Comparison of ENCODE assay signal across 8 mouse cellular contexts in the genomic region with DNA sequence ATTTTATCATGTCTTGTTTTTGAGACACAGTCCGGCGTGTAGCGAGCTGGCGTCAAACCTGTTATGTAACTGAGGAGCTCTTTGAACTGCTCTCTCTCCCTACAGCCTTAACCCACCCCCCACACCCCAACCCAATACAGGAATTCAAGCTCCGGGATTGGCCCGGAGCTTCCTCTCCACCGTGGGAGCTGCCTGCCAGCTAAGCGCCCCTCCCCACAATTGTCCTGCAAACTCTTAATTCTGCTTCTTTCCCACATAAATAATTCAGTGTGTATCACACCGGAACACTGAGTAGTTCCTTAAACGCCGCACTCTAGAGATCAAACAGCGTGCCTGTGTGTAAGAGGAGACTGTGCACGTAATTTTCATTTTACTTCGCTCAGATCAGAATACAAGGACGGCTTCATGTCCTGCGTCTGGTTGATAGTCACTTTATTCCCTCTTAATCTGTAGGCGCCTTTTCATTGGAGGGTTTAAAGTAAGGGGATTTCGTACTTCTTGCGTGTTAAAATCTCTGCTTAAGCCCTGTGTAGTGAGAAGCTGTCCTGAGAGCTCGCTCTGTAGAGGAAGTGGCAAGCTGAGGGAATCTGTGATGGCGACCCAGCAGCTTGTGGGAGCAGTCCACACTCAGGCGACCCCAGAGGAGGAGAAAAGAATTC.
A peak's percentile ranks its signal among the peaks of the same experiment; 100 is the strongest.
DNase-seq lines count a peak whose midpoint lies in the region; ATAC-seq and TF ChIP-seq lines count a peak whose summit lies in the region.

No protein-coding gene starts in this region.

- peak; percentile 91 for ATAC-seq in midbrain, embryonic 16.5 days

- peak overlapping the region; percentile 55 for H3K9ac ChIP-seq in midbrain, embryonic 16.5 days (ENCODE audit: low read depth, low read length)

- H3K4me3 ChIP-seq in midbrain, embryonic 16.5 days (ENCODE audit: low read depth, low read length) = peak overlapping the region; percentile 40
- H3K4me3 ChIP-seq in thymus, adult 2 months (ENCODE audit: control insufficient read depth, insufficient read depth, low read length) = no peak overlapping the region

- TF ChIP-seq CTCF in thymus, adult 2 months (IDR thresholded peaks at IDR 0.05; ENCODE audit: borderline replicate concordance, control insufficient read depth, extremely low read depth, insufficient read depth, low read length, poor library complexity) = no peak

- H3K27ac ChIP-seq in midbrain, embryonic 16.5 days (ENCODE audit: low read length) = peak overlapping the region; percentile 82
- no peak overlapping the region for H3K27ac ChIP-seq in thymus, adult 2 months (ENCODE audit: control insufficient read depth, insufficient read depth, low read length)

- H3K4me1 ChIP-seq in midbrain, embryonic 16.5 days (ENCODE audit: control insufficient read depth, insufficient read depth, low read length) = peaks cover 20% of the 10 kb centered on the region
- H3K4me1 ChIP-seq in thymus, adult 2 months (replicated peaks; ENCODE audit: control insufficient read depth, insufficient read depth, low read length) = no peaks in the 10 kb centered on the region

- peak; percentile 38 to 50 for DNase-seq in adrenal gland, postnatal 36 days
- DNase-seq in cerebellum, postnatal 14 days = peak; percentile 55 to 71
- peak; percentile 73 to 74 for DNase-seq in heart, adult 18-20 months
- DNase-seq in kidney, adult 11 months = peak; percentile 60
- peak; percentile 19 for DNase-seq in liver
- no peak for DNase-seq in spleen, postnatal 4 days (ENCODE audit: low spot score in 2 of 2)
- DNase-seq in thymus, adult 2 months = no peak

- H3K9me3 ChIP-seq in midbrain, embryonic 16.5 days (replicated peaks; ENCODE audit: control insufficient read depth, low read length, poor library complexity, severe bottlenecking) = no peaks in the 10 kb centered on the region

- no peaks in the 10 kb centered on the region for H3K27me3 ChIP-seq in midbrain, embryonic 16.5 days (ENCODE audit: control insufficient read depth, insufficient read depth, low read depth, low read length)
- H3K27me3 ChIP-seq in thymus, adult 2 months (ENCODE audit: control insufficient read depth, insufficient read depth, low read length) = no peaks in the 10 kb centered on the region

- no peaks in the 10 kb centered on the region for H3K36me3 ChIP-seq in midbrain, embryonic 16.5 days (ENCODE audit: control insufficient read depth, insufficient read depth, low read length)
- no peaks in the 10 kb centered on the region for H3K36me3 ChIP-seq in thymus, adult 2 months (ENCODE audit: control insufficient read depth, insufficient read depth, low read length)

- no peak for TF ChIP-seq POLR2A in thymus, adult 2 months (IDR thresholded peaks at IDR 0.05; ENCODE audit: control insufficient read depth, extremely low read depth, insufficient read depth, low read length, poor library complexity)

- under 1% methylated on average over 22 of the region's 22 CpGs for WGBS in midbrain, embryonic 16.5 days
- WGBS in thymus, adult 2 months = 1% methylated on average over 22 of the region's 22 CpGs

- H3K4me2 ChIP-seq in midbrain, embryonic 16.5 days (ENCODE audit: low read length) = peak overlapping the region; percentile 77

Comparison
In these comparisons a context has a peak if more than half of its experiments do, and no peak if none do; other contexts are left out.
1. DNase-seq: peak in adrenal gland, postnatal 36 days (2 of 2), cerebellum, postnatal 14 days (2 of 2), heart, adult 18-20 months (2 of 2), kidney, adult 11 months (single experiment) and liver (single experiment); none in spleen, postnatal 4 days (0 of 2) and thymus, adult 2 months (single experiment).